Mouse (Mus musculus) frontal cortex, postnatal 10 days (tissue): Measurements from ENCODE around the gene D230025D16Rik.
A peak's percentile ranks its signal among the peaks of the same experiment; 100 is the strongest.
"Not testable (repeated sequence)": the region's sequence is repeated elsewhere in the genome, so short reads cannot be mapped to it uniquely, and the experiment has no call there.

ENCODE experiments used
- DNase-seq, 2 experiments: peaks; one replicate each; pipeline ENCODE4 v3.0.0; 2022; ENCODE audit warnings: low spot score in 2 of 2, mixed read lengths in 1 of 2

Gene D230025D16Rik

DNA sequence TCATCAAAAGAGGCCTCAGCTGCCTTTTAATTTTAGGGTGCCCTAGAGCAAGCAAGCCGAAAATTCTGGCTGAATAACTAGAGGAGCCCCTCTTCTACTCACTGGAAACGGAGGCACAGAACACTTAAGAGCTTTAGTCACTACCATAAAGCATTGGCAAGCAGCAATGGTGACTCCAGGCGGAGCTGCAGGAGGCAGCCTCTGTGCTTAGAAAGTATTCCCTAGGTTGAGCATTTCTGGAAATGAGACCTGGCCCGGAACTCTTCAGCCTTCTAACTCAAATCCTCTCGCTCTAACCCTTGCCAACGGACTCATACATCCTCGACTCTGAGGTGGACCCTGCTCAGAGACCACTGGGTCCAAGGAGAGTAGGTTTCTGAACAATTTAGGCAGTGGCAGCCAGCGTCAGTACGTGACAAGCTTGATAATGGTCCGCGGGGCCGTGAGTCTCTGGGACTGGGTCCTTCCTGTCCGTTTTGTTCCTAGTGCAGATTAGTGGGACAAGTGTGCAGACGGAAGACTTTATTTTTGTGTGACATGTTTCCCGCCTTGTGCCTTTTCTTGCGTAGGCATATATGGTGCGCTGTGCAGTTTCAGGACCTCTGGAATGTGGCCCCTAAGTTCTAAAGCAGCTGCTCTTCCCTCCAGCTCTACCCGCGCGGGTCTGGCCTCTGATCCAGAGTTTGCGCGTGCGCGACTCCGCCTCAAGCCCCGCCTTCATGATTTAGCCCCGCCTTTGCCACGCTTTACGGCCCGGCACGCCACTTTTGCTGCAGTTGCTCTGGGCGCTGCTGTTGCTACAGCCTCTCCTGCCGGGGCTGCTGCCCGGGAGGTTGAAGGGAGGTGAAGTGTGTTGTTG lies at the start of gene D230025D16Rik:
Gene D230025D16Rik (plus strand): TSS at position 733 of the 859 bp plus-strand sequence.
- DNase-seq: peak; percentile 85 to 93

DNA sequence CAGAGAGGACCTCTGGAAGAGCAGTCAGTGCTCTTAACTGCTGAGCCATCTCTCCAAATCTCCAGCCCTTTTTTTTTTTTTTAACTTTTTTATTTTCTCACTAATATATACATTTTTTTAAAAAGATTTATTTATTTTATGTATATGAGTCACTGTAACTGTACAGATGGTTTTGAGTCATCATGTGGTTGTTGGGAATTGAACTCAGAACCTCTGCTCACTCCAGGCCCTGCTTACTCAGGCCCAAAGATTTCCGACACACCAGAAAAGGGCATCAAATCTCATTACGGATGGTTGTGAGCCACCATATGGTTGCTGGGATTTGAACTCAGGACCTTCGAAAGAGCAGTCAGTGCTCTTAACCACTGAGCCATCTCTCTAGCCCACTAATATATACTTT lies 49.7 kb upstream of the D230025D16Rik start:
- not testable (repeated sequence) for DNase-seq

DNA sequence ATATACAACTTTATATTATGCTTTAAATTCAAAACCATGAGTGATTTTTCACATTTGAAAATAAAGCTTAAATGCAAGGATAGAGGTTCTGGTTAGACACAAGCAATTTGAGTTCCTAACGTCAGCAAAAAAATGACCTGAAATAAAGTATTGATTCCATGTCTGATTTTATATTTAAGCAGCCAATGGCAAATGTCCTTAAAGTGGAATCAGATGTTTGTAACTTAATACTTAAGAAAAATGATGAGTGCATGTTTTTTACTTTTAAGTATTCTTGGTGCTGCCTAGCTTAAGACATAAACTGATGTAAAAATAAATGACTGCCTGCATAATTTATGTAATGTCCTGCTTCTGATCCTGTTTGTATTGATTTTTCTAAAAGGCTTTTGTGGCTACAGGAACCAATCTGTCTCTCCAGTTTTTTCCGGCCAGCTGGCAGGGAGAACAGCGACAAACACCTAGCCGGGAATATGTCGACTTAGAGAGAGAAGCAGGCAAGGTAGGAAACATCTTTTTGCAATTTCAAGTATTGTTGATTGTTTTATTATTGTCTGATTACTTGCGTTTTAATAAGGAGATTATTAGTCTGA lies 46.6 kb upstream of the D230025D16Rik start:
- no peak for DNase-seq

DNA sequence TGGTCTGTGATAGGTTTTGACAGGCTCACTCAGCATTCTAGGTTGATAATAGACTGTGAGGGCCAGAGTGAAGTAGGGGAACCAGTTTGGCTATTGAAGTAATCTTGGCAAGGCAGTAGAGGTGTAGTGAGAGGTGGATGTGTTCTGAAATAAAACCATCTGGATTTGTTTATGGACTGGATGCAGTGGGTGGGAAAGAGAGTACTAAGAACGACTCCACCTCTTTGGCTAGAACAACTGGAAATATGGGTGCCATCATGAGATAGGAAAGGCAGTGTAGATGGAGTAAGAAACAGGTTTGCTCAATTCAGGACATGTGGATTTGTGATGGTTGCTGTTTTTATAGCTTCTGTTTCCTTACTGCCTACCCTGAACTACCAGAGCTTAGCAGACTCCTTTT lies 42.7 kb upstream of the D230025D16Rik start:
- no peak for DNase-seq

DNA sequence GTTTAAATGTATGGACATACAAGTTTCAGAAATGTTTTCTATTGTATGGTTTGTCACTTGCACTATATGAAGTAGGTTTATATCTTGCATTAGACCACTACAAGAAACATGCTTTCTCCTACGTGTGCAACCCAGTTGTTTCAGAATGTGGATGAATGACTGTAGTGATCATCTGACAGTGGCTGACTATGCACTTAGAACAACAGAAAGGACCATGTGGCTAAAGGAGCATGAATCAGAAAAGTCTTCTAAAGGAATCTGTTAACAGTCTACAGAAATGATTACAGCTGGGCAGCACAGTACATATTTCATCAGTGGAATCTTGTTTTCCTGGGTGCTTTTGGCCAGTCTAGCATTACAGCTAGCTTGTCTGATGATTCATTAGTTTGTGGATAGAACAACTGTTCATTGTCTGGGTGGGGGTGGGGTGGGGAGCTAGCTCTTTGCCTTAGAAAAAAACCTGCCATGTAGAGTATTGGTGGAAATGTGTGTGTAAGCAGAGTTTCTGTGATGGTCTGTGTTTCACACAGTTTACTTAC lies 38.4 kb upstream of the D230025D16Rik start:
- DNase-seq: no peak

DNA sequence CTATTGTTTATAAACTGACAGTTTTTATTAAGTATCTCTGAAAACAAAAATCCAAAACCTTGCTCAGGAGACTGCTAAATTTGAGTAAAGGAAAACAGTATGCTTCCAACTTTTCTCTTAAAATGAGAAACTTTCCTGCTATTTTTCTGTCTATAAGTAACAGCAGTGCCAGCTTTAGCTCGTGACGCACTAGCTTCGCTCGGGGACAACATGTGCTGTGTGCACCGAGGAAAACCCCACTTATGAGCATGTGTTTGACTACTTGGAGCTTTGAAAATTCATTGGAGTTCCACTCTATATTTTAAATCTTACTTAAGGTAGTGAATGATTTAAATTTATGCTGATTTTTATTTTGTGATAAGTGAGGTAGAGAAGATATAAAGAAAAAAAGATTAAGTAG lies 32.8 kb upstream of the D230025D16Rik start:
- DNase-seq: no peak

DNA sequence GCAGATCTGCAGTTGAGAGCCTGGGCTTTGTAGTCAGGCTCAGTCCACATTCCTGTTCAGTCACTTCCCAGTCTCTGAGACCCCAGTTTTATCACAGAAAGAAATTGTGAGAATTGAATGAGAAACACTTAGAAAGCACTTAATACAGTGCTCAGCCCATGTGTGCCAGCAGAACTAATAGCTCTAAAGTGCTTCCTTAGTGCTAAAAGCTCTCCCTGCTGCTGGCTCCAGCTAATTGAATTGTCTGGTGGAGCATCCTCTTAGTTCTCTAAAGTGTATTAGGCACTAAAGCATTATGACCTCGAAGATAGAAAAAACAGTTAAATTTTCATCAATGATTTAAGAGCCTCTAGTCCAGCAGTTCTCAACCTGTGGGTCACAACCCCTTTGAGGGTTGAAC lies 19.2 kb upstream of the D230025D16Rik start:
- no peak for DNase-seq

DNA sequence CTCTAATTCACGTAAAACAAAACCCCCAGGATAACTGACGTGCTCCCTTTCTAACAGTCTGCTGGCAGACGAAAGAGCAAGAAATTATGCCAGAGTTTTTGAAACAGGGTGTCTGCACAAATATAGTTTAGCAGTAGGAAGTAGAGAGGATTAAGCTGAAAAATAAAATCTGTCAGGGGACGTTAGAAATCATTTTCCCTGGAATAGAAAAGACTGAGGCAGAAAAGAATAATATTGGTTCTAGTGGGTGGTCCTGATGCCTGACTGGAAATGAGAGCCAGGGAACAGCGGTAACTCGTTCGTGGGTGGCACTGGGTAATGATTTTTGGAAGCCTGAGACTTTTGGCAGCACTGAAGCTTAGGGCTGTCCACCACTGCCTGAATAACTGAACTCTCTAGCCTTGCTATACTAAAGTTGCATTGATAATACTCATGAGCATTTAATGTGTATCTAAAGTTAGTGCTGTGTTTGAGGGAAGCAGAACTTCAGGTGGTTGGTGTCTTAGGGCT lies 18.1 kb upstream of the D230025D16Rik start:
- DNase-seq: no peak

DNA sequence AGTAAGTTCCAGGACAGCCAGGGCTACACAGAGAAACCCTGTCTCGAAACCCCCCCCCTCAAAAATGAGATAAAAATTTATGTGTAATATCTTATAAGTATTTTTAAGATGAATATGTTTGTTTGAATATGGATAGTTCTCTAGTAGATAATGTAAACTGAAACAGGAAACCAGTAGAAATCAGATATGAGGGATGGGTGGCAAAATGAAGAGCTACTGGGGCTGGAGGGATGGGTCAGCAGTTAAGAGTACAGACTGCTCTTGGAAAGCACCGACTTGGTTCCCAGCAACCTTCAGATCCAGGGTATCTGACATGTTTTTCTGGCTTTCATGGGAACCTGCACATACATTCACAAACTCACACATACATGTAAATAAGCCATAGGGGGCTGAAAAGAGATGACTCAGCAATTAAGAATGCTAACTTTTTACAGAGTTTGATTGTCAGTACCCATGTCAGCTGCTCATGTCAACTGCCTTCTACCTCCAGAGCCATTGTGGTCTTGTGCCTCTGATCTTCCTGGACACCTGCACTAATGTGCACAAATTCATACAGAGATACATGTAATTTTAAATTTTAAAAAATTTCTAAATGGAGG lies 17.2 kb upstream of the D230025D16Rik start:
- no peak for DNase-seq

DNA sequence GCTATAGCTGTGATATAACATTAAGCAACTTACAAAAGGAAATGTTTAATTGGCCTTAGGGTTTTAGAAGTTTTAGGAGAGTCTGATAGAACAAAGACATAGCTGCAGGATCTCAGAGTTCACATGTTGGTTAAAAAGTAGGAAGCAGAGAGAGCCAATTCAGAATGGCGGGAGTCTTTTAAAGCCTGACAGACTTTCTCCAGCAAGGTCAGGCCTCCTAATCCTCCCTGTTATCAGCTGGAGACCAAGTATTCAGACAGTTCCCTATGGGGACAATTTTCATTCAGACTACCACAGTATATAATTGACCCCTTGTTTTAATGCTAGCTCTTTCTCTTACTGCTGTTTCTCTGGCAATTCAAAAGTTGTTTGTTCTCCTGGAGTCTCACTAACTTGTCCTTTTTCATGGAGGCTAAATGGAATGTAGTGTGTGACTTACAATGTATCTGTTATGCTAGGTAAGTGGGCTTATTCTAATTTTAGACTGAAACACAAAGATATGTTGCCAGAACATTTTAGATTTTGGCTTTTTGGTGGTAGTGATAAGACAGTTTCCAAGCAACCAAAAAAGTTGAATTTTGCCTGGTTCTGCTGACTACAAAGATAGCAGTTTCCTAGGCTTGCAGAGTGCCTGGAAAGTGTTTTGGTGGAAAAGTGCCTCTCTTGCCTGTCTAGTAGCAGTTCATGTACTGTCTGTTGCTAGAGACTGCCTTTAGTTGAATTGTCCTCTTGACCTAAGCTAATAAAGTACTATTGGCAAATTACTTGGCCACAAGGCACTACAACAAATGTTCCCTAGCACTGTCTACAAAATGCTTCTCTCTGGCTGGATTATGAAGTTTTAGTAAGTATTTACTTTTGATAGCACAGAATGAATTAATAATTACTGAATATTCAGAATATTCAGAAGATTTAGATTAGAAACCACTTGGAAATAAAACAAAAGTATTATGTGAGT lies 15.5 kb upstream of the D230025D16Rik start:
- no peak for DNase-seq

DNA sequence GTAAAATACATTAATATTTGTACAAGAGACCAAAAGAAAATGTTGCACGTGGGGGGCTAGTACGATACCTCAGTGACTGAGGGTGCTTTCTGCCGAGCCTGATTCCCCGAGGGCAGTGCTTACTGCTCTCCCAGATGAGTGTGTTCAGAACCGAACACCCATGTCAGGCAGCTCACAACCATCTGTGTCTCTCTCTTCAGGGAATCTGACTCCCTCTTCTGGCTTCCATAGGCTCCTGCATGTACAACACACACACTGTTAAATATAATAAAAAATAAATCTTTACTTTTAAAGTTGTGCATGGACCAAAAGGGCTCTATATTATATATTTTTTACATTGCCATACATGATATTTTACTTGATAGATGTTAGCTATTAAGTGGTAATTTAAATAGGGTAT lies 10.8 kb upstream of the D230025D16Rik start:
- DNase-seq: no peak

DNA sequence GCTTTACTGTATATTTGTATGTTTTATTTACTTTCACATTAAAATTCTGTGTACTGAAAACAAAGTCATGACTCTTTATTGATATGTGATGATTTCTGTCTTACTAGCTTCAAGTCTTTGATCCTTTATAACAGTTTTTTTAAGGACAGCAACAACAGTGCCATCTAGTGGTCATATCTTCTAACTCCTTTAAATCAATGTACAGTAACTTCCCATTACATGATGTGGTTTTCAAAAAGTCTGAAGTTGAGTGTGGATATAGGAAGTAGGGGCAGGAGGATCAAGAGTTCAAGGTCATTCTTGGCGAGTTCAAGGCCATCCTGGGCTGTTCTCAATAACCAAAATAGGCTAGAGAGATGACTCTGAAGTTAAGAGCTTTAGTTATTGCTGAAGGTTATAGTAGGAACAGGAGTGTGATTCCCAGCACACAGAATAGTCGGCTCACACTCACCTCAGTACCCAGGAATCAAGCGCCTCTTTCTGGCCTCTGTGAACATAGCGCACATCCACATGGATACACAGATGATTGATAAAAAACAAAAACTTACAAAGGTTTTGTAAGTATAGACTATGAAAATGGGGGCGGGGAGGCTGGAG lies 6.9 kb upstream of the D230025D16Rik start:
- DNase-seq: no peak

DNA sequence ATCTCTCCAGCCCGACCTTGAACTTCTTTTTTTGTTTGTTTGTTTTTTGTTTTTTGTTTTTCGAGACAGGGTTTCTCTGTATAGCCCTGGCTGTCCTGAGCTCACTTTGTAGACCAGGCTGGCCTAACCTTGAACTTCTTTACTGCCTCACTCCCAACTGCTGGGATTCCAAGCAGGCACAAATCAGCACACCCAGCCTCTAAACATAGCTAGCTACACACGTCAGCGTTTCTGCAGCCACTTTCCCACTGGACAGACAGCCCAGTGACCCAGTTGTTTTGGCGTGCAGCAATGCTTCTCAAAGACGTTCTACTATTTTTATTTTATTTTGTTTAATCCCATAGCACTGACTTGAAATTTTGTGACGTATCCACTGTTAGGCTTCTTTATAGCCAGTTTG lies 1.1 kb upstream of the D230025D16Rik start:
- DNase-seq: no peak

DNA sequence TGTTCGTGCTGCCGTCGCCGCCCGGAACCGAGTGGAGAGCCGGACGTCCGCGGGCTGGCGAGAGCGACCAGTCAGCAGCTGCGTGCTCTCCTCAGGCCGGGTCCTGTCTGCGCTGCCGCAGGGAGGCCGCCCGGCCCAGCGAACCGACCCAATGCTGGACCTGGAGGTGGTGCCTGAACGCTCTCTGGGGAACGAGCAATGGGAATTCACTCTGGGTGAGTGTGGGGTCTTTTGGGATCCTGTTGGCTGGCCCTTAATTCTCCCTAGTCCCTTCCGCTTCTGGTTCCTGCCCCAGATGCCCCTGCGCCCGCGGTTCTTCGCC lies 288 bp downstream of the D230025D16Rik start:
- no peak for DNase-seq

DNA sequence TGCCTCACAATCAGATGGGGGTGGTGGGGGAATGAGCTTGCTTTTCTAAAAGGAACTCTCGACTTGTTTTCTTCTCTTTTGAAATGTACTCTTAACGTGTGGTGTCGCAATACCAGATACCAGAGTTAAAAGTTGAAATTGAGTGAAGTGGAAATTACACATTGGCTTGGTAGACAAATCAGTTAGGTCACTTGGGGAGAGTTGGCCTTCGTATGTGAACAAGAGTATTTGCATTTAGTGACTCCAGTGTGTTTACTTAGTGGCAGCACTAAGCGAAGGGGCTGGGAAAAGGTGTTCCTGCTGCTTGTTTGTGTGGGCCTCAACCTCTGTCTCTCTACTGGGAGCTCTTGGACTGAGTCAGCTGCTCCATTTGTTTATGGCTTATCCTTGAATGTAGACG lies 972 bp downstream of the D230025D16Rik start:
- no peak for DNase-seq

DNA sequence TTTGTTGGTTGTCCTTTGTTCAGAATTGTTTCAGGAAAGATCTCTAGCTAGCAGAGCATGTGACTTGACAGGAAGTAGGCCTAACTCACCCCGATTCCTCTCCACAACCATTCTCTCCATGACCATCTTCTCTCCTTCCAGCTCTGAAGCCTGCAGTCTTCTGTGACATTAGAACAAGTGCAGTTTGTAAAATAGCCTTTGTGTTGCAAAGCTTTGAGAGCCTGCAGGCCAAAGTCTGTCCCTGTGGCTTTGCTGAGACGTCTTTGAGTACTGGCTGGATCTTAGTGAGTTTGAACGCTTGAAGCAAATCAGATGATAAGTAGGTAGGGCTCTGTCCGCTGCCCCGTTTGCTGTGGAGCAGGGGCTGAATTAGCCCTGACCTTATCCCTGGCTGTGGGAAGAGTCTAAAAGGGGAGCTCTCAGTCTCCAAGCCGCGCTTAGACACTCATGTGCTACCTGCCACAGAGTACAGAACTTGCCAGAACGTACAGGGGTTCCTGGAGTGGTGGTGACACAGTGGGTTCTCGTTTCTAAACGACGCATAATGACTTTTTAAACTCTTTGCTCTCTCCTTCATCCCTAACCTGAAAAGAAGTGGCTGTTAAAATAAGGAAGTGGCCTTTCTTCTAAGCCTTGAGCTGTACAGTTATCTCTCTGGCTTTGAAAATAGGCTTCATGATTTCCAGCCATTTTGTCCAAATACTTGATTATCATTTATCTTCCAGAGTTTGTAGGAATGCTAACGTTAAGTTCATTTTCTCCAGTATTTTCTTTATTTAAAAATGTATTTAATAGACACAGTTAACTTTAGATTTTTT lies 6.8 kb downstream of the D230025D16Rik start:
- no peak for DNase-seq

DNA sequence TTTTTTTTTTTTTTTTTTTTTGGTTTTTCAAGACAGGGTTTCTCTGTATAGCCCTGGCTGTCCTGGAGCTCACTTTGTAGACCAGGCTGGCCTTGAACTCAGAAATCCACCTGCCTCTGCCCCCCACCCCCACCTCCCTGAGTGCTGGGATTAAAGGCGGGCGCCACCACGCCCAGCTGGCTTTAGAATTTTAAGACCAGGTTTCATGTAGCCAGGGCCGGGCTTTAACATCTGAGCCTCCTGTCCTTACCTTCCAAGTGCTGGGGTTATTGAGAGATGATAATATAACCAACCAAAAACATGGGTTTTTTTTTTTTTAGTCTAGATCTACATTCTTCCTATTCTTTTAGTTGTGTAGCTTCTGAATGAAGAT lies 7.4 kb downstream of the D230025D16Rik start:
- not testable (repeated sequence) for DNase-seq

DNA sequence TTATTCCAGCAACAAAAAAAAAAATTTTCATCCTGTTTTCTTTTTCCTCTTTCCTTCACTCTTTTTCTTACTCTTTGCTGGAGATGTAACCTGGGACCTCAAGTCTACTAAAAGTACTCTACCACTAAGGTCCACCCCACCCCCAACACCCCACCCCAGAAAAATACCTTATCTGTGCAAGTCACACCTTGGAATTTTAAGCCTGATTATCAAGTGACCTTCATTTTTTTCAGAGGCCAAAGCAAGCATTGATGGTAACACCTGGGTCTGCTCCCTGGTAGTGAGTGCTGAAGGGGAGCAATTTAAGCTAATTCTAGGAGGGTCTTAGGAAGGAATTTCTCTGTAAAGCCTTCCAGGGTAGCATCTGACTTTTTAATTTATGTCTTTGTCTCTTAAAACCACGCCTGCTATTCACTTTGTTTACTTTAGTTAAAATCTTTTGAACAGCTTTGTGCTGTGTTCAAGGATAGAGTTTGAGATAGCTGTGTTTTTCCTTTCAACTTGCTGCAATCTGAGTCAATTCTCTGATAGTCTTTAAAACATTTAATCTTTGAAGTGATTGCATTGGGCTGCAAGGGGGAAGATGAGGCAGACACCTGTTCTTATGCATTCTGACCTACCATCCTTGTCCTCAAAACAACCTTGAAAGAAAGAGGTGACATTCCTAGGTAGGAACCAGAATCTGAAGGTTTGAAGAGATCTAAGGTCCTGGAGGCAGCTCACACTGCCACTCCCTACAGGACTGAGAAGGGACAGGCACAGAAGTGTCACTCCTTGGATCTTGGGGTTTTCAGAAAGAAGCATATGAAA lies 8.4 kb downstream of the D230025D16Rik start:
- no peak for DNase-seq

DNA sequence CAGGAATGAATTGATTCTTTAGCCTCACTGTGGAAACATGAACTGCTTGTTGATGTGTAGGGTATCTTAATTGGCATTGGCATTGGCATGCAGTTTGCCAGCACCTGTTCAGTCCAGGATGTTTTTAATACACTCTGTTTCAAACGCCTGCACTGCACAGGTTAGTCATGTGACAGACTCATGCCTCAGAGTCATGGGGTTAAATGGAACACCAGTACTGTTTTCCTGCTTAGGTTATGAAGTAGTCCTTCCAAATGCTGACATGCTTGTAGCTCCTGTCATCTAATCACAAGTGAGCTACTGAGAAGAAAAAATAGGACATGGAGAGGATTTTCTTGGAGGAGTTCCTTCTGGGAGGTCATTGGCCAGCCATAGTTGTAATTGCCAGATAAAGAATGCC lies 10.3 kb downstream of the D230025D16Rik start:
- DNase-seq: no peak
